Mouse (Mus musculus) brain, embryonic 14.5 days (tissue): ENCODE data around the gene Adgrl3.

Experiments
- CTCF ChIP-seq: fragments of 200-500 bp; IDR thresholded peaks from 2 replicates; pipeline ENCODE4 v1.5.1; 2012; ENCODE audit warnings: inconsistent platforms, mild to moderate bottlenecking, moderate library complexity, borderline replicate concordance; ENCODE audit not compliant: insufficient read depth, insufficient read length; ENCODE audit errors: extremely low read depth
- POLR2A ChIP-seq: fragments of 200-500 bp; IDR thresholded peaks from 2 replicates; pipeline ENCODE4 v1.6.1; 2012; ENCODE audit warnings: mild to moderate bottlenecking, inconsistent platforms, borderline replicate concordance; ENCODE audit not compliant: poor library complexity, insufficient read depth, insufficient read length, severe bottlenecking; ENCODE audit errors: extremely low read depth

DNA sequence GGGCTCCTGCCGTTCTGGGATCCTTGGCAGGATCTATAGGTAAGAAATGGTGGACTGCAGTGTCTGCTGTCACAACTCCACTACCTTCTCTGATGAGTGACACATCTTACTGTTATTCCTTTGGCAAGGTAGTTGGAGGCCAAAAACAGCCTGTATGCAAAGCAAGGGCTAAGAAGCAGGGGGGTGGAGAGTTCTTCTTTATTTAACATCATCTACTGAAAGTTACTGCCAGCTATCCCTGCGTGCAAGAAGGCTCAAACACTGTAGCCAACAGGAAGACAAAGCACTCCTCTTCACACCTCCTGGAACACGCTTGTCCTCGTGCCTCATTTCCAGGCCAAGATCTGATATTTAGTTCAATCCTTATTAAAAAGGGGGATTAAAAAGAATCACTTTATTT, 26.2 kb downstream of the Adgrl3 start:
- TF ChIP-seq CTCF (no peak), POLR2A (no peak)
